Mouse (Mus musculus) midbrain, embryonic 16.5 days (tissue): ENCODE results near the gene Smok3c. TPM values are rescaled to one million over a fixed set of nuclear protein-coding genes. Genes with fewer than 3 reads are reported as not detected.
"Not testable (repeated sequence)": the region's sequence is repeated elsewhere in the genome, so short reads cannot be mapped to it uniquely, and the experiment has no call there.

ENCODE experiments used
- ATAC-seq: fragments of 200-750 bp; cut with Nextera tagmentation; 2 replicates; pipeline ENCODE4 v1.8.0; 2017; ENCODE audit warnings: moderate TSS enrichment
- H3K27ac ChIP-seq: fragments of 300-500 bp; sonication (generic); 2 replicates; pipeline ENCODE4 v1.5.1; 2014; ENCODE audit warnings: mild to moderate bottlenecking, low read length, mixed read lengths
- H3K27me3 ChIP-seq: fragments of 300-500 bp; sonication (generic); 2 replicates; pipeline ENCODE4 v1.6.1; 2014; ENCODE audit warnings: low read depth, low read length, mixed read lengths; ENCODE audit not compliant: control insufficient read depth, insufficient read depth
- H3K36me3 ChIP-seq: fragments of 300-500 bp; sonication (generic); 2 replicates; pipeline ENCODE4 v1.6.1; 2014; ENCODE audit warnings: mild to moderate bottlenecking, low read length, moderate library complexity, mixed read lengths; ENCODE audit not compliant: control insufficient read depth, insufficient read depth
- H3K4me1 ChIP-seq: fragments of 300-500 bp; sonication (generic); 2 replicates; pipeline ENCODE4 v1.6.1; 2014; ENCODE audit warnings: mild to moderate bottlenecking, low read length, mixed read lengths; ENCODE audit not compliant: control insufficient read depth, insufficient read depth
- H3K4me2 ChIP-seq: fragments of 300-500 bp; sonication (generic); 2 replicates; pipeline ENCODE4 v1.6.1; 2014; ENCODE audit warnings: mild to moderate bottlenecking, low read length, mixed read lengths
- H3K4me3 ChIP-seq: fragments of 300-500 bp; sonication (generic); 2 replicates; pipeline ENCODE4 v1.5.1; 2014; ENCODE audit warnings: low read depth, mild to moderate bottlenecking, low read length, moderate library complexity, mixed read lengths
- H3K9ac ChIP-seq: fragments of 300-500 bp; sonication (generic); 2 replicates; pipeline ENCODE4 v1.6.1; 2014; ENCODE audit warnings: low read depth, low read length, mixed read lengths
- H3K9me3 ChIP-seq: fragments of 300-500 bp; sonication (generic); replicated peaks from 2 replicates; pipeline ENCODE4 v1.6.1; 2014; ENCODE audit warnings: mild to moderate bottlenecking, low read length, mixed read lengths; ENCODE audit not compliant: control insufficient read depth, poor library complexity, severe bottlenecking
- WGBS: fragments of 180-500 bp; shearing (Covaris S2); extraction: QIAGEN DNeasy Blood & Tissue Kit; methylation state at CpG from one replicate; pipeline ENCODE4 v1.1.7; 2014; 5-methylcytosine and 5-hydroxymethylcytosine counted together
- polyA plus RNA-seq: library from polyadenylated mRNA; unstranded; fragments of >200 nt; fragmentation: Nextera tagmentation; extraction: Ambion mirVana; gene quantifications from 2 replicates; pipeline ENCODE4 v1.2.1, GENCODE M21; 2015

Gene Smok3c
- polyA plus RNA-seq, 1 experiment from 2014 or later: not detected

DNA sequence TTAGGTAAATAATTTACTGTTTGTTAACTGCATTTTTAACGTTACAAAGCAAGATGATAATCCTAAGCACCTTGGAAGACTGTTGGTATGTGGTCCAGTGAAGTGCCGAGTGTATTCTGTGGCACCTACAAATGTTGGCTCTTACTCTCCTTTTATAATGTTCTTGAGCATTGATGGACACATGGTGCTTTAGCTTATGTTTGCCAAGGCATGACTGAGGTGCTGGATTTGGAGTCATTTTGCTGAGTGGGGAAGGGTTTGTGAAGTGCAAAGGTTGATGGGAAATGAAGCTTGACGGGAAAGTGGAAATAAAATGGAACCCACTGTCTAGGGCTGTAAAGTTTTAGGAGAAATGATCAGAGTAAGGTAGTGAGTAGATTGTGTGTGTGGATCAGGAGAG is 35.4 kb downstream of the Smok3c start:
- Histone ChIP-seq H3K4me3 (no peak overlapping the region), H3K27me3 (no peaks in the 10 kb centered on the region), H3K27ac (no peak overlapping the region), H3K4me2 (no peak overlapping the region), H3K4me1 (peaks cover 29% of the 10 kb centered on the region), H3K9me3 (no peaks in the 10 kb centered on the region), H3K9ac (no peak overlapping the region), H3K36me3 (peaks cover 2% of the 10 kb centered on the region)
- ATAC-seq: no peak
- 85% methylated on average over 3 of the region's 3 CpGs for WGBS

- no peak overlapping the region for H3K4me2 ChIP-seq
- H3K36me3 ChIP-seq: peaks cover 4% of the 10 kb centered on the region
- no peaks in the 10 kb centered on the region for H3K27me3 ChIP-seq
- H3K9ac ChIP-seq: no peak overlapping the region
- no peak overlapping the region for H3K27ac ChIP-seq
- peaks cover 29% of the 10 kb centered on the region for H3K4me1 ChIP-seq
- no peak overlapping the region for H3K4me3 ChIP-seq
- ATAC-seq: no peak
- no peaks in the 10 kb centered on the region for H3K9me3 ChIP-seq
- WGBS: 90% methylated on average over 6 of the region's 6 CpGs
Observed at GRCm38 (mm10) chr5:138089108-138089551, 36.1 kb downstream of the Smok3c start.

DNA sequence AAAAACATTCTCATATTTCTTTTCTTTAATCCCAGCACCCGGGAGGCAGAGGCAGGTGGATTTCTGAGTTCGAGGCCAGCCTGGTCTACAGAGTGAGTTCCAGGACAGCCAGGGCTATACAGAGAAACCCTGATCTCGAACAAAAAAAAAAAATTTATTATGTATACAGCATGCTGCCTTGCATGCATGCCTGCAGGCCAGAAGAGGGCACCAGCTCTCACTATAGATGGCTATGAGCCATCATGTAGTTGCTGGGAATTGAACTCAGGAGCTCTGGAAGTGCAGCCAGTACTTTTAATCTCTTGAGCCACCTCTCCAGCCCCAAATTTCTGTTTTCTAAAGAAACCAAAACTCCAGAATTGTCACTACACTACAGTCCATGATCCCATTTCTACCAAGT is 37.3 kb downstream of the Smok3c start:
- 83% methylated on average over 3 of the region's 3 CpGs for WGBS

DNA sequence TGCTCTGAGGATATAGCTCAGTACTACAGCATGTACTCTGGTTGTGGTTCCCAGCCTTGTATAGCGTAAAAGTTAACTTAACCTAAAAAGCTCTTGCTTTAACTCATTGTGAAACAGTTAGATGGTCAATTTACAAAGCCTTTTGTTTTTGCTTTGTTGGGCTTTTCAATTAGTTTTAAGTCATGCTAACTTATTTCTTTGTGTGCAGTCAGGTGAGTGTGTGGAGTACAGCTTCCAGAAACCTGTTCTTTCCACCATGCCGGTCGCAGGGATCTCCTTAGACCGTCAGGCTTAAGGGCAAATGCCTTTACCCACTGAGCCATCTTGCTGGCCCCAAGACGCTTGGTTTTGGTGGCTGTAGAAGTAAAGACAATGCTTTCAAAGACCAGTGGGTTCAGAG is 37.7 kb downstream of the Smok3c start:
- 90% methylated on average over 5 of the region's 5 CpGs for WGBS
- peaks cover 25% of the 10 kb centered on the region for H3K4me1 ChIP-seq
- ATAC-seq: no peak
- no peaks in the 10 kb centered on the region for H3K27me3 ChIP-seq
- peaks cover 15% of the 10 kb centered on the region for H3K36me3 ChIP-seq
- H3K4me3 ChIP-seq: no peak overlapping the region
- H3K4me2 ChIP-seq: no peak overlapping the region
- H3K9ac ChIP-seq: no peak overlapping the region
- H3K27ac ChIP-seq: no peak overlapping the region
- no peaks in the 10 kb centered on the region for H3K9me3 ChIP-seq

More for the DNA sequence above, 37.3 kb downstream of the Smok3c start:
- Histone ChIP-seq H3K9ac (no peak overlapping the region), H3K4me3 (no peak overlapping the region), H3K9me3 (no peaks in the 10 kb centered on the region), H3K27me3 (no peaks in the 10 kb centered on the region), H3K27ac (no peak overlapping the region), H3K4me2 (no peak overlapping the region), H3K4me1 (peaks cover 25% of the 10 kb centered on the region), H3K36me3 (peaks cover 13% of the 10 kb centered on the region)
- no peak for ATAC-seq

DNA sequence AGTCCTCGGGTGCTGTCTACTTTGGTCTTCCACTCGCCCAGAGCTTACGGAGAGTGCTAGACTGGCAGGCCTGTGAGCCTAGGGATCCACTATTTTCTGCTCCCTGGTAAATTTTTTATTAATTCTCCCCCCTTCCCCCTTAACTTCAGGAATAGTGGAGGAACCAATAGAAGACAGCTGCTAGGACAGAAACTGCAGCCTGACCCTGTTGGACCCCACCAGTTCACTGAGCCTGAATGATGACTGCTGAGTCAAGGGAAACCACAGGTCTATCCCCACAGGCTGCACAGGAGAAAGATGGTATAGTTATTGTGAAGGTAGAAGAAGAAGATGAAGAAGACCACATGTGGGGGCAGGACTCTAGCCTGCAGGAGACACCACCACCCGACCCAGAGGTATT is 39.8 kb downstream of the Smok3c start:
- H3K9ac ChIP-seq: no peak overlapping the region
- no peak overlapping the region for H3K27ac ChIP-seq
- peaks cover 7% of the 10 kb centered on the region; the same call in 1 of the 2 replicates for H3K4me1 ChIP-seq
- no peak for ATAC-seq
- no peaks in the 10 kb centered on the region for H3K9me3 ChIP-seq
- 96% methylated on average over 4 of the region's 4 CpGs for WGBS
- no peak overlapping the region for H3K4me2 ChIP-seq
- no peak overlapping the region for H3K4me3 ChIP-seq
- no peaks in the 10 kb centered on the region for H3K27me3 ChIP-seq
- peaks cover 31% of the 10 kb centered on the region for H3K36me3 ChIP-seq

- Histone ChIP-seq H3K36me3 (peaks cover 44% of the 10 kb centered on the region), H3K9ac (no peak overlapping the region), H3K9me3 (no peaks in the 10 kb centered on the region), H3K4me2 (no peak overlapping the region), H3K27me3 (no peaks in the 10 kb centered on the region), H3K4me1 (no peaks in the 10 kb centered on the region), H3K4me3 (no peak overlapping the region), H3K27ac (no peak overlapping the region)
- no peak for ATAC-seq
- 94% methylated on average over 6 of the region's 6 CpGs for WGBS
Observed at GRCm38 (mm10) chr5:138094474-138094873, 41.5 kb downstream of the Smok3c start.

DNA sequence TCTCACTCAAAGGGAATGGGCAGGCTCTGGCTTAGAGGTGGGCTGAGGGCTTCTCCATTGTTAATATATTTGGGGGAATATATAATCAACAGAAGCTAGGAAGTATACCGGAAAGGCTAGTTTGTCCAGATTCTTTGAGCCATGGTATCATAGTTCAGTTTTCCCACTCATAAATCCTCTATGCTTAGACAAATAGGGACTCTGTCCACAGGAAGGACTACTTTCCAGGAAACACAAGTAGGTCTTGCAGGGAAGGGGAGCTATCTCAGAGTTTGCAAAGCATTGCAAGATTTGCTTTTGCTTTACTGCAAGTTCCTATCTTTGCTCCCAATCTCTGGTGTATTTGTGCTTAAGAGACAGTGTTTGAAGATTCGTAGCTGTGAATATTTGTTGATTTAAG is 52.0 kb downstream of the Smok3c start:
- WGBS: 91% methylated on average over 2 of the region's 2 CpGs
- Histone ChIP-seq H3K9ac (no peak overlapping the region), H3K27ac (no peak overlapping the region), H3K4me3 (no peak overlapping the region), H3K27me3 (no peaks in the 10 kb centered on the region), H3K4me1 (no peaks in the 10 kb centered on the region), H3K36me3 (peaks cover 29% of the 10 kb centered on the region), H3K9me3 (no peaks in the 10 kb centered on the region), H3K4me2 (no peak overlapping the region)
- no peak for ATAC-seq

GRCm38 (mm10) chr5:138107130-138107529 is 54.1 kb downstream of the Smok3c start:
- no peaks in the 10 kb centered on the region for H3K27me3 ChIP-seq
- H3K36me3 ChIP-seq: peaks cover 17% of the 10 kb centered on the region
- no peak overlapping the region for H3K27ac ChIP-seq
- no peaks in the 10 kb centered on the region for H3K4me1 ChIP-seq
- H3K4me3 ChIP-seq: no peak overlapping the region
- H3K4me2 ChIP-seq: no peak overlapping the region
- no peaks in the 10 kb centered on the region for H3K9me3 ChIP-seq
- ATAC-seq: no peak
- no peak overlapping the region for H3K9ac ChIP-seq
- WGBS: 65% methylated on average over 3 of the region's 3 CpGs

DNA sequence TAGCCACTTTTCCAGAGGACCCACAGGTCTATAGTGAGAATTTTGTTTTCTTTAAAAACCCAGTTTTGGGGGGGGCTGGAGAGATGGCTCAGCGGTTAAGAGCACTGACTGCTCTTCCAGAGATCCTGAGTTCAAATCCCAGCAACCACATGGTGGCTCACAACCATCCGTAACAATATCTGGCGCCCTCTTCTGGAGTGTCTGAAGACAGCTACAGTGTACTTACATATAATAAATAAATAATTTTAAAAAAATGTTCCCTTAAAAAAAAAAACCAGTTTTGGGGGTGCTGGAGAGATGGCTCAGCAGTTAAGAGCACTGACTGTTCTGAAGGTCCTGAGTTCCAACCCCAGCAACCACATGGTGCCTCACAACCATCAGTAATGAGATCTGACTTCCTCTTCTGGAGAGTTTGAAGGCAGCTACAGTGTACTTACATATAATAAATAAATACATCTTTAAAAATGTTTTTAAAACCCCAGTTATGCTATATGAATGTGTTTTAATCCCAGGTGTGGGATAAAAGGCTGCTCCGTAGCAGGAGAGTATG is 56.9 kb downstream of the Smok3c start:
- H3K9ac ChIP-seq, H3K36me3 ChIP-seq, H3K4me3 ChIP-seq, ATAC-seq, H3K4me2 ChIP-seq, H3K27ac ChIP-seq, H3K4me1 ChIP-seq, H3K27me3 ChIP-seq, H3K9me3 ChIP-seq: not testable (repeated sequence)
- 46% methylated on average over 3 of the region's 4 CpGs for WGBS
